Mouse (Mus musculus) kidney, postnatal 0 days (tissue): Measurements from ENCODE around the gene Zic1. TPM values are rescaled to one million over a fixed set of nuclear protein-coding genes. Genes with fewer than 3 reads are reported as not detected.

Experiments
- ATAC-seq: fragments of 200-750 bp; cut with Nextera tagmentation; replicated peaks from 2 replicates; pipeline ENCODE4 v1.8.0; 2017; ENCODE audit warnings: low read depth, moderate number of reproducible peaks, moderate TSS enrichment, moderate library complexity; ENCODE audit not compliant: low FRiP score
- DNase-seq: peaks from one replicate; pipeline ENCODE4 v3.0.0-alpha.2; 2016; ENCODE audit warnings: low spot score
- H3K27ac ChIP-seq: fragments of 300-500 bp; sonication (generic); 2 replicates; pipeline ENCODE4 v1.5.1; 2014; ENCODE audit warnings: mild to moderate bottlenecking
- H3K27me3 ChIP-seq: fragments of 300-500 bp; sonication (generic); 2 replicates; pipeline ENCODE4 v1.6.1; 2014; ENCODE audit warnings: low read length, mixed read lengths; ENCODE audit not compliant: insufficient read depth
- H3K36me3 ChIP-seq: fragments of 300-500 bp; sonication (generic); 2 replicates; pipeline ENCODE4 v1.6.1; 2014; ENCODE audit warnings: low read length, mixed read lengths; ENCODE audit not compliant: insufficient read depth
- H3K4me1 ChIP-seq: fragments of 300-500 bp; sonication (generic); replicated peaks from 2 replicates; pipeline ENCODE4 v1.6.1; 2014; ENCODE audit warnings: antibody characterized with exemption, low read length, mixed read lengths; ENCODE audit not compliant: insufficient read depth
- H3K4me2 ChIP-seq: fragments of 300-500 bp; sonication (generic); 2 replicates; pipeline ENCODE4 v1.6.1; 2014; ENCODE audit warnings: mild to moderate bottlenecking, low read length, moderate library complexity, mixed read lengths
- H3K4me3 ChIP-seq: fragments of 300-500 bp; sonication (generic); replicated peaks from 2 replicates; pipeline ENCODE4 v1.5.1; 2014; ENCODE audit warnings: low read depth, low read length
- H3K9ac ChIP-seq: fragments of 300-500 bp; sonication (generic); 2 replicates; pipeline ENCODE4 v1.6.1; 2014; ENCODE audit warnings: low read depth, low read length
- H3K9me3 ChIP-seq: fragments of 300-500 bp; sonication (generic); replicated peaks from 2 replicates; pipeline ENCODE4 v1.6.1; 2016; ENCODE audit warnings: low read length, inconsistent platforms, mixed read lengths
- CTCF ChIP-seq: IDR thresholded peaks from 2 replicates; pipeline ENCODE4 v1.5.1; 2016; ENCODE audit warnings: antibody characterized with exemption, low read depth, mild to moderate bottlenecking, moderate library complexity
- WGBS: fragments of 180-500 bp; shearing (Covaris S2); extraction: QIAGEN DNeasy Blood & Tissue Kit; methylation state at CpG from one replicate; pipeline ENCODE4 v1.1.7; 2014; 5-methylcytosine and 5-hydroxymethylcytosine counted together
- polyA plus RNA-seq: library from polyadenylated mRNA; unstranded; fragments of >200 nt; fragmentation: Nextera tagmentation; extraction: Ambion mirVana; gene quantifications from 2 replicates; pipeline ENCODE4 v1.2.1, GENCODE M21; 2015

Zic1 gene
- polyA plus RNA-seq, 1 experiment from 2014 or later, result not detected

GRCm38 (mm10) chr9:91404229-91404628 is 38.6 kb upstream of the Zic1 start:
- DNase-seq (no peak), ATAC-seq (no peak)
- no peaks in the 10 kb centered on the region for H3K36me3 ChIP-seq
- no peak overlapping the region for H3K4me3 ChIP-seq
- H3K27me3 ChIP-seq, result peaks cover 86% of the 10 kb centered on the region
- H3K4me2 ChIP-seq, result no peak overlapping the region
- H3K9me3 ChIP-seq, result no peaks in the 10 kb centered on the region
- no peak overlapping the region for H3K27ac ChIP-seq
- H3K4me1 ChIP-seq, result no peaks in the 10 kb centered on the region
- 1% methylated on average over 13 of the region's 13 CpGs for WGBS
- TF ChIP-seq CTCF, result no peak
- H3K9ac ChIP-seq, result no peak overlapping the region

GRCm38 (mm10) chr9:91401471-91401870 is 35.9 kb upstream of the Zic1 start:
- H3K9ac ChIP-seq, result no peak overlapping the region
- no peak overlapping the region for H3K4me2 ChIP-seq
- no peak for ATAC-seq
- WGBS, result 1% methylated on average over 10 of the region's 10 CpGs
- H3K4me3 ChIP-seq, result no peak overlapping the region
- no peaks in the 10 kb centered on the region for H3K4me1 ChIP-seq
- no peaks in the 10 kb centered on the region for H3K36me3 ChIP-seq
- DNase-seq, result no peak
- peaks cover 87% of the 10 kb centered on the region for H3K27me3 ChIP-seq
- no peaks in the 10 kb centered on the region for H3K9me3 ChIP-seq
- no peak for TF ChIP-seq CTCF
- no peak overlapping the region for H3K27ac ChIP-seq

- WGBS, result 6% methylated on average over 8 of the region's 8 CpGs
- ATAC-seq (no peak), DNase-seq (no peak)
- Histone ChIP-seq H3K4me1 (no peaks in the 10 kb centered on the region), H3K4me3 (no peak overlapping the region), H3K4me2 (no peak overlapping the region), H3K36me3 (no peaks in the 10 kb centered on the region), H3K9ac (no peak overlapping the region), H3K9me3 (no peaks in the 10 kb centered on the region), H3K27me3 (peaks cover 84% of the 10 kb centered on the region), H3K27ac (no peak overlapping the region)
- TF ChIP-seq CTCF, result no peak
These were observed 35.0 kb upstream of the Zic1 start for GRCm38 (mm10) chr9:91400482-91401093.

- ATAC-seq (no peak), DNase-seq (no peak)
- H3K27me3 ChIP-seq, result peaks cover 84% of the 10 kb centered on the region
- H3K4me2 ChIP-seq, result no peak overlapping the region
- no peaks in the 10 kb centered on the region for H3K9me3 ChIP-seq
- H3K4me1 ChIP-seq, result no peaks in the 10 kb centered on the region
- H3K9ac ChIP-seq, result no peak overlapping the region
- no peak overlapping the region for H3K4me3 ChIP-seq
- TF ChIP-seq CTCF, result no peak
- no peaks in the 10 kb centered on the region for H3K36me3 ChIP-seq
- no peak overlapping the region for H3K27ac ChIP-seq
- 11% methylated on average over 7 of the region's 7 CpGs for WGBS
These were observed 34.4 kb upstream of the Zic1 start for GRCm38 (mm10) chr9:91399976-91400375.

GRCm38 (mm10) chr9:91395066-91395772 is 29.6 kb upstream of the Zic1 start:
- DNase-seq, result no peak
- TF ChIP-seq CTCF, result no peak

GRCm38 (mm10) chr9:91394211-91394646 is 28.6 kb upstream of the Zic1 start:
- ATAC-seq (no peak), DNase-seq (no peak)
- H3K9me3 ChIP-seq, result no peaks in the 10 kb centered on the region
- H3K9ac ChIP-seq, result no peak overlapping the region
- 1% methylated on average over 14 of the region's 14 CpGs for WGBS
- H3K27ac ChIP-seq, result no peak overlapping the region
- H3K4me2 ChIP-seq, result no peak overlapping the region
- H3K36me3 ChIP-seq, result no peaks in the 10 kb centered on the region
- no peak overlapping the region for H3K4me3 ChIP-seq
- no peaks in the 10 kb centered on the region for H3K4me1 ChIP-seq
- peaks cover 80% of the 10 kb centered on the region for H3K27me3 ChIP-seq
- no peak for TF ChIP-seq CTCF

More at GRCm38 (mm10) chr9:91395066-91395772, 29.6 kb upstream of the Zic1 start:
- no peaks in the 10 kb centered on the region for H3K36me3 ChIP-seq
- H3K9me3 ChIP-seq, result no peaks in the 10 kb centered on the region
- ATAC-seq, result no peak
- no peak overlapping the region for H3K4me3 ChIP-seq
- H3K4me1 ChIP-seq, result no peaks in the 10 kb centered on the region
- no peak overlapping the region for H3K9ac ChIP-seq
- H3K27me3 ChIP-seq, result peaks cover 79% of the 10 kb centered on the region
- 7% methylated on average over 14 of the region's 14 CpGs for WGBS
- no peak overlapping the region for H3K4me2 ChIP-seq
- H3K27ac ChIP-seq, result no peak overlapping the region
